Mouse (Mus musculus) natural killer cell, adult 2 months (primary cell): ENCODE measurements around the gene Tex264.
A peak's percentile ranks its signal among the peaks of the same experiment; 100 is the strongest.
"Not testable (repeated sequence)": the region's sequence is repeated elsewhere in the genome, so short reads cannot be mapped to it uniquely, and the experiment has no call there.

Experiments used
- DNase-seq, 2 experiments: peaks; one replicate each; pipeline ENCODE4 v3.0.0; 2022; ENCODE audit warnings: low spot score in 2 of 2

Gene Tex264

GRCm38 (mm10) chr9:106663200-106663599 is 22.5 kb downstream of the Tex264 start:
- no peak for DNase-seq

GRCm38 (mm10) chr9:106659935-106660334 is 25.8 kb downstream of the Tex264 start:
- no peak for DNase-seq

GRCm38 (mm10) chr9:106659441-106659840 is 26.3 kb downstream of the Tex264 start:
- DNase-seq = no peak

GRCm38 (mm10) chr9:106657592-106657991 is 28.1 kb downstream of the Tex264 start:
- DNase-seq = no peak

- no peak for DNase-seq
These were observed 28.9 kb downstream of the Tex264 start for GRCm38 (mm10) chr9:106656820-106657219.

GRCm38 (mm10) chr9:106655884-106656720 is 29.6 kb downstream of the Tex264 start, which contains the start of gene Grm2:
Grm2 (minus strand) TSS chr9:106656082.
- no peak for DNase-seq

- DNase-seq = no peak
These were observed 33.0 kb downstream of the Tex264 start for GRCm38 (mm10) chr9:106652720-106653119.

- DNase-seq = no peak
These were observed 38.5 kb downstream of the Tex264 start for GRCm38 (mm10) chr9:106647226-106647625.

GRCm38 (mm10) chr9:106645684-106646271 is 39.9 kb downstream of the Tex264 start:
- no peak for DNase-seq

GRCm38 (mm10) chr9:106643787-106644186 is 41.9 kb downstream of the Tex264 start:
- no peak for DNase-seq

GRCm38 (mm10) chr9:106643128-106643527 is 42.6 kb downstream of the Tex264 start:
- peak; percentile 52 to 72 for DNase-seq

GRCm38 (mm10) chr9:106641346-106641745 is 44.4 kb downstream of the Tex264 start:
- no peak for DNase-seq

- no peak for DNase-seq
These were observed 47.6 kb downstream of the Tex264 start for GRCm38 (mm10) chr9:106638154-106638553.

- no peak for DNase-seq
These were observed 53.5 kb downstream of the Tex264 start for GRCm38 (mm10) chr9:106632185-106632584.

- not testable (repeated sequence) for DNase-seq
These were observed 57.9 kb downstream of the Tex264 start for GRCm38 (mm10) chr9:106627796-106628195.

GRCm38 (mm10) chr9:106626282-106626681 is 59.4 kb downstream of the Tex264 start, which contains the start of gene Iqcf6:
Iqcf6 (plus strand) TSS chr9:106626582.
- DNase-seq = no peak

GRCm38 (mm10) chr9:106617496-106617895 is 68.2 kb downstream of the Tex264 start:
- no peak for DNase-seq

- DNase-seq = no peak
These were observed 69.4 kb downstream of the Tex264 start for GRCm38 (mm10) chr9:106616306-106616705.

GRCm38 (mm10) chr9:106614616-106615015 is 71.1 kb downstream of the Tex264 start:
- no peak for DNase-seq

GRCm38 (mm10) chr9:106613951-106614350 is 71.8 kb downstream of the Tex264 start:
- DNase-seq = no peak

GRCm38 (mm10) chr9:106610727-106611126 is 75.0 kb downstream of the Tex264 start:
- DNase-seq = no peak
